Mouse (Mus musculus) intestine, postnatal 0 days (tissue): ENCODE measurements at regions not wholly inside any gene's neighbourhood (a gene's known extent, or its start where the extent isn't known, plus 50 kb on each side); places are given as distances from the start of the nearest gene placed in this dataset.

Experiments used
- ATAC-seq: fragments of 200-750 bp; cut with Nextera tagmentation; 2 replicates; pipeline ENCODE4 v1.8.0; 2017; ENCODE audit warnings: mild to moderate bottlenecking, moderate TSS enrichment, moderate library complexity
- H3K27ac ChIP-seq: fragments of 300-500 bp; sonication (generic); 2 replicates; pipeline ENCODE4 v1.5.1; 2014; ENCODE audit warnings: mild to moderate bottlenecking, low read depth, low read length, moderate library complexity
- H3K27me3 ChIP-seq: fragments of 300-500 bp; sonication (generic); replicated peaks from 2 replicates; pipeline ENCODE4 v1.6.1; 2014; ENCODE audit warnings: low read length, mixed read lengths; ENCODE audit not compliant: control insufficient read depth, insufficient read depth
- H3K36me3 ChIP-seq: fragments of 300-500 bp; sonication (generic); 2 replicates; pipeline ENCODE4 v1.6.1; 2014; ENCODE audit warnings: mild to moderate bottlenecking, moderate library complexity; ENCODE audit not compliant: control insufficient read depth, insufficient read depth
- H3K4me1 ChIP-seq: fragments of 300-500 bp; sonication (generic); replicated peaks from 2 replicates; pipeline ENCODE4 v1.6.1; 2014; ENCODE audit warnings: antibody characterized with exemption, low read length, mixed read lengths; ENCODE audit not compliant: control insufficient read depth, insufficient read depth
- H3K4me2 ChIP-seq: fragments of 300-500 bp; sonication (generic); replicated peaks from 2 replicates; pipeline ENCODE4 v1.6.1; 2014; ENCODE audit warnings: low read depth, mild to moderate bottlenecking, moderate library complexity
- H3K4me3 ChIP-seq: fragments of 300-500 bp; sonication (generic); 2 replicates; pipeline ENCODE4 v1.5.1; 2014; ENCODE audit warnings: low read depth, low read length
- H3K9ac ChIP-seq: fragments of 300-500 bp; sonication (generic); 2 replicates; pipeline ENCODE4 v1.6.1; 2014; ENCODE audit warnings: mild to moderate bottlenecking, low read depth, low read length
- H3K9me3 ChIP-seq: fragments of 300-500 bp; sonication (generic); 2 replicates; pipeline ENCODE4 v1.6.1; 2016; ENCODE audit warnings: mixed run types; ENCODE audit not compliant: control insufficient read depth
- CTCF ChIP-seq: sonication (generic); IDR thresholded peaks from 2 replicates; pipeline ENCODE4 v1.5.1; 2016; ENCODE audit warnings: low read depth, mild to moderate bottlenecking, control low read depth, antibody characterized with exemption, moderate library complexity
- WGBS: fragments of 180-500 bp; shearing (Covaris S2); extraction: QIAGEN DNeasy Blood & Tissue Kit; methylation state at CpG from one replicate; pipeline ENCODE4 v1.1.7; 2014; 5-methylcytosine and 5-hydroxymethylcytosine counted together

DNA sequence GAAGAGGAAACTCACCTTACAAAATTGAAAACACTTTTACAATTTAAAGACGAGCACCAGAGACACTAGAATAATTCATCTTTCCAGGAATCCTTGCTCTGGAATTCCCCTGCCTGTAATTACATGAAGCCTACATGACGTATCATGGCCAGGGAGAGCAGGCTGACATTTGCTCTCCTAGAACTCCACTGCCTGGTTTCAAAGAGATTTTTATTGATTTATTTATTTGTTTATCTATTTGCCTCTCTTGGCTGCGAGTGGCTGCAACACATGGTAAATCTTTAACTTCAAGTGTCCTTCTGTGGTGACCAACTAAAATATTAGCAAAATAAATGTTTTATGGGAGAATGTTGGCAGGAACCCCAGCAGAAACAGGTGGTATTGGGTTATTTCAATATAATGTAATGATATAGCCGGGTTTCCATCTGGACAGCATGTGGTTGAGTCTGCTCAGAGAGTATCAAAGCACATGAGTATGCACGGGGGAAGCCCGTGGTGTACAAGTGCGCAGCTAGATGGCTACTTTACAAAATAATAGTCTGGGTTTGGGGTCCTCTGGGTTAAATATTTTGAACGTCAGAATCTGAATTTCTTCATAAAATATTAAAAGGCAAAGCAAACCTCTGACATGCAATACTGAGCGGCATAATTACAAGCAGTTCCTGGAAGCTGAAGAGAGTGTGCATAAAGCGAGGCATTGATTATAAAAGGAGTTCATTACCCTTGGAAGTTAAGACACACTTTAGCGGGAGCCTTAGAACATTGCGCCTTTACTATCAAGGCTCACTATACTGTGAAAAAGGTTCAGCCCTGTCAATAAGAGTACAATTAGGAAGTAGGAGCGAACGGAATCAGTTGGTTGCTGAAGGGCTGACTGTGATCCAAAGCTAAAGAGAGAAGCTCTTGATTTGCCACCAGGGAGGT lies 244.0 kb downstream of the C1d start:
- H3K4me1 ChIP-seq, result no peaks in the 10 kb centered on the region
- ATAC-seq, result no peak
- WGBS, result 70% methylated on average over 14 of the region's 14 CpGs
- H3K27ac ChIP-seq, result no peak overlapping the region
- no peak overlapping the region for H3K9ac ChIP-seq
- H3K4me2 ChIP-seq, result no peak overlapping the region
- no peaks in the 10 kb centered on the region for H3K36me3 ChIP-seq
- no peak overlapping the region for H3K4me3 ChIP-seq
- no peak for TF ChIP-seq CTCF
- no peaks in the 10 kb centered on the region for H3K27me3 ChIP-seq
- no peaks in the 10 kb centered on the region for H3K9me3 ChIP-seq

DNA sequence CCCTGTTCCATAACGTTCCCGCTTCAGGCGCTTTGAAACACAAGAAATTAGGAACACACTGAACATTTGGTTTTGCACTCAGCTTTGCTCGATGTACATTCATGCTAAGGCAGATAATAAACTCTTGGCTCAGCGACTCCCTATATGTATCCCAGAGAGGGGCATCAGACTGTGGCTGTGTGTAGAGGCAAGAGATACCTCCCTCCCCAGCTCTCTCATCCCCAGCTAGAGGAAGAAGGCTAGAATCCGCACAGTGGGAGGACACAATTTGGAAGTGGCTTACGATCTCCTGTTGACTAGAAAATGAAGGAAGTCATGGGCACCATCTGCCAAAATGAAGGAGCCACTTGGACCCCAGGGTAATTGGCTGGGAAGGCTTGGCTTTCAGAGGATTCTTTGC lies 244.7 kb downstream of the C1d start:
- Histone ChIP-seq H3K27me3 (no peaks in the 10 kb centered on the region), H3K9ac (no peak overlapping the region), H3K4me2 (no peak overlapping the region), H3K27ac (no peak overlapping the region), H3K9me3 (no peaks in the 10 kb centered on the region), H3K4me3 (no peak overlapping the region), H3K36me3 (no peaks in the 10 kb centered on the region), H3K4me1 (no peaks in the 10 kb centered on the region)
- 92% methylated on average over 7 of the region's 7 CpGs for WGBS
- ATAC-seq, result no peak
- no peak for TF ChIP-seq CTCF

DNA sequence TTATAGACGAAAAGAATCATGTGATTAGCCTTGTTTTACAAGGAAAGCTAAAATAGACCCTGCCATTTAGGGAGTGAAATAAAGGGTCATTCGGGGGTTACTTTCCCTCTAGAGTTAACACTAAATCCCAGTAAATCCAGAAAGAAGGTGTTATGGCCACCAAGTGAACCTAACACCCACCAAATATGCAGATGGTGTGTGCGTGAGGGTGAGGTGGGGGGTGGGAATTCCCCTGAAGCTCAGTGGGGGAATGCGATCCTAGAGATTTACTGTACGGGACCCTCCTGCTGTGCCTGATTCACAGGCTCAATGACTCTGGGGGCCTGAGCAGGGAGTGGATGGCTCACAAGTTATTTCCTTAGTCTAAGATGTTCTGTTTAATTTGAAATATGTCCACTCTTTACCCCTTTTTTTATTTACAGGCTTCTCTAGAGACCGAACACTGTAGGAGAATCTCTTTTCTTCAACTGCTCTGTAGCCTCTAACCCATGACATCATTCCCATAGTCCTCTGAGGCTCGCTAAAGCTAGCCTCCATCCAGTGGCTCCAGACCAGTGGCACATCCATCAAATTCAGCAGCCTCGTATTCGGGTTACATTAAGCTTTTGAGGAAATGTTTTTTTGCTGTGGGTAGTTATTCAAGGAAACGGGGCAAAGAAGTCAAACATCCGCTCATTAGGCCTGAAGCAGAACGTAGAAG lies 265.0 kb downstream of the C1d start:
- no peak for ATAC-seq
- H3K27ac ChIP-seq, result no peak overlapping the region
- no peak for TF ChIP-seq CTCF
- no peaks in the 10 kb centered on the region for H3K36me3 ChIP-seq
- H3K27me3 ChIP-seq, result no peaks in the 10 kb centered on the region
- H3K9ac ChIP-seq, result no peak overlapping the region
- no peaks in the 10 kb centered on the region for H3K9me3 ChIP-seq
- no peak overlapping the region for H3K4me3 ChIP-seq
- no peaks in the 10 kb centered on the region for H3K4me1 ChIP-seq
- 75% methylated on average over 12 of the region's 12 CpGs for WGBS
- H3K4me2 ChIP-seq, result no peak overlapping the region

DNA sequence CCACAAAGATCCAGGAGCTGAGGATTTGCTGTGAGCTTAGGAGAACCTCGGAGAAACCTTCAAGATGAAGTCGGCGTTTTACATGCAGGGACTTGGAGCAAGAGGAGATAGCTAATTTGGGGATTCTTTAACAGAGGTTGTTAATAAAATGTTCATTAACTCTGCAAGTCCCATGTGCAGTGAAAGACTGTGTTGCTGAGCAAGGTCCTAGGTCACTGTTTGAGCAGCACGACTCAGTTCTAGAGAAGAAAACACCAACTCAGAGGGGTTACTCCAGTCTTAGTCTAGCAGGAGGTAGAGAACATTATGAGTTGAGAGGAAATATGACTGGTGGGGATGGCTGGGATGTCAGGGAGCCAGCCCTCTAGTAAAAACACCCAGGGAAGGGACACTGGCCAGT lies 265.9 kb downstream of the C1d start:
- Histone ChIP-seq H3K27ac (no peak overlapping the region), H3K4me2 (no peak overlapping the region), H3K36me3 (no peaks in the 10 kb centered on the region), H3K9me3 (no peaks in the 10 kb centered on the region), H3K27me3 (no peaks in the 10 kb centered on the region), H3K4me1 (no peaks in the 10 kb centered on the region), H3K9ac (no peak overlapping the region), H3K4me3 (no peak overlapping the region)
- no peak for ATAC-seq
- TF ChIP-seq CTCF, result no peak
- WGBS, result 80% methylated on average over 4 of the region's 4 CpGs

DNA sequence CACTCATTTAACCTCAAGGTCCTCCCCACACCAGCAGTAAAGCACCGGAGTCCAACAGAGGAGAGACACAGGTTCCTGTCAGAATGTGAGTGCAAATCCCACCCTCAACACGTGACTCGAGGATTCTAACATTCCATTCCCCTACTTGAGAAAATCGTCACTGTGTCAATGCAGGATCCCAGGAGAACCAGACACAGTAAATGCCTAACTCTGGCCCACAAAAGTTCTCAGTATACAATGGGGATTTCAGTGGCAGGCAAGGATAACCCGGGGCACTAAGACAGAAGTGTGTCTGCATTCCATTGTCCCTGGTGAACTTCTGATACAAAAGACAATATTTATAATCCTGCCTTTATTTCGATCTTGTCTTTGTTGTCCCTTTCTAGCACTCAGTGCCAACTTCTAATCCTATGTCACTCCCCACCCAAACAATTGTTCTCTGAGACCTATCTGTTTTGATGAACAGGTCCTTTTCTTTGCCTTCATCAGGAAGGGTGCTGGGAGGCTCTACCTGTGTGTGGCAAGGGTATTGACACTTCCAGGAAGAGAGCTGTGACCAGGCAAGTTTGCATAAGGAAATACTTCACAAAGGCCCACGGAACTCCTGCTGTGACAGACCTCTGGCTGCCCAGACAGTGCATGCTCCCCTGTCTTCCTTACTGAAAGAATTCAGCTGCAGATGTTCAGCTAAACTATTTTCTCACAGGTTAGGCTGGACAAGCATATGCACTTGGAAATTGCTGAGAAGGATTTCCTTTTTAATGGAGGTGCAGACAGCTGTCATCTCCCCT lies 267.8 kb downstream of the C1d start:
- WGBS, result 40% methylated on average over 7 of the region's 7 CpGs
- ATAC-seq, result no peak
- Histone ChIP-seq H3K4me1 (no peaks in the 10 kb centered on the region), H3K27ac (no peak overlapping the region), H3K4me2 (no peak overlapping the region), H3K9ac (no peak overlapping the region), H3K36me3 (no peaks in the 10 kb centered on the region), H3K27me3 (no peaks in the 10 kb centered on the region), H3K9me3 (no peaks in the 10 kb centered on the region), H3K4me3 (no peak overlapping the region)
- TF ChIP-seq CTCF, result no peak

DNA sequence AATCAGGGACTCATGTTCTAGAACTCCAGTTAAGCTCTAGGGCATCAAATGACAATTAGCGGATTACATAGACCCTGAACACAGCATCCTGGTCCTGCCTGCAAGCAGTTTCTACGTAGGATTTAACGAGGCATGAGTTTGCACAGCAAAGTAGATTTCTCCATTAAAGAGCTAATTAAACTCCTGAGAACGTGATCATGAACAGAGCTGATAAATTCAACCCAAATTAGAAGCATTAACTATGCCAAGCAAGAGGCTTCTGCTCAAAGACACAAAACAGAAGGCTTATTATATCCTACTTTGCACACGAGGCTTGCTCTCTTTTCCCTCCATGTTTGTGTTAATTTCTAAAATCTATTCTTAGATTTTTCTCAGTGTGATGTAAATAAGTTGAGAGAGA lies 269.1 kb downstream of the C1d start:
- Histone ChIP-seq H3K9me3 (no peaks in the 10 kb centered on the region), H3K4me1 (no peaks in the 10 kb centered on the region), H3K36me3 (no peaks in the 10 kb centered on the region), H3K4me2 (no peak overlapping the region), H3K27ac (no peak overlapping the region), H3K9ac (no peak overlapping the region), H3K4me3 (no peak overlapping the region), H3K27me3 (no peaks in the 10 kb centered on the region)
- TF ChIP-seq CTCF, result no peak
- 68% methylated on average over 5 of the region's 5 CpGs for WGBS
- ATAC-seq, result no peak
